Mouse (Mus musculus): ENCODE results near the gene Aldh3b1. TPM values are rescaled to one million over a fixed set of nuclear protein-coding genes. Genes with fewer than 3 reads are reported as not detected.
A peak's percentile ranks its signal among the peaks of the same experiment; 100 is the strongest.

Aldh3b1 gene
- polyA plus RNA-seq, 1 experiment from 2014 or later = 2.1 TPM

GRCm38 (mm10) chr19:3931716-3932115 lies 2.1 kb upstream of the Aldh3b1 start:
- H3K27ac ChIP-seq (ENCODE audit: low read depth, low read length) = no peak overlapping the region
- no peak overlapping the region for H3K9ac ChIP-seq (replicated peaks; ENCODE audit: low read depth, low read length)
- no peak overlapping the region for H3K4me3 ChIP-seq (ENCODE audit: low read depth, low read length)
- ATAC-seq (ENCODE audit: low read depth) = no peak
- H3K36me3 ChIP-seq (ENCODE audit: control insufficient read depth, insufficient read depth, low read length) = no peaks in the 10 kb centered on the region
- H3K27me3 ChIP-seq (ENCODE audit: control insufficient read depth, insufficient read depth, low read length) = 0 out of 2 replicates have a peak, but pooled peaks cover 2% of the 10 kb centered on the region
- H3K4me2 ChIP-seq (ENCODE audit: low read depth, low read length) = no peak overlapping the region
- H3K4me1 ChIP-seq (ENCODE audit: control insufficient read depth, insufficient read depth, low read length) = no peaks in the 10 kb centered on the region
- WGBS = 87% methylated on average over 9 of the region's 9 CpGs
- H3K9me3 ChIP-seq (ENCODE audit: control insufficient read depth, low read length) = no peaks in the 10 kb centered on the region

- 0 out of 2 replicates have a peak, but pooled peaks cover 1% of the 10 kb centered on the region for H3K27me3 ChIP-seq (ENCODE audit: control insufficient read depth, insufficient read depth, low read length)
- H3K4me3 ChIP-seq (ENCODE audit: low read depth, low read length) = no peak overlapping the region
- H3K9ac ChIP-seq (replicated peaks; ENCODE audit: low read depth, low read length) = 0 out of 2 replicates have a peak overlapping the region, but pooled peaks have one; percentile 16
- peak overlapping the region; percentile 12; the same call in 1 of the 2 replicates for H3K27ac ChIP-seq (ENCODE audit: low read depth, low read length)
- no peaks in the 10 kb centered on the region for H3K9me3 ChIP-seq (ENCODE audit: control insufficient read depth, low read length)
- no peaks in the 10 kb centered on the region for H3K4me1 ChIP-seq (ENCODE audit: control insufficient read depth, insufficient read depth, low read length)
- H3K4me2 ChIP-seq (ENCODE audit: low read depth, low read length) = no peak overlapping the region
- WGBS = 64% methylated on average over 21 of the region's 21 CpGs
- H3K36me3 ChIP-seq (ENCODE audit: control insufficient read depth, insufficient read depth, low read length) = no peaks in the 10 kb centered on the region
- no peak for ATAC-seq (ENCODE audit: low read depth)
These were observed 852 bp upstream of the Aldh3b1 start for GRCm38 (mm10) chr19:3930262-3931057.

DNA sequence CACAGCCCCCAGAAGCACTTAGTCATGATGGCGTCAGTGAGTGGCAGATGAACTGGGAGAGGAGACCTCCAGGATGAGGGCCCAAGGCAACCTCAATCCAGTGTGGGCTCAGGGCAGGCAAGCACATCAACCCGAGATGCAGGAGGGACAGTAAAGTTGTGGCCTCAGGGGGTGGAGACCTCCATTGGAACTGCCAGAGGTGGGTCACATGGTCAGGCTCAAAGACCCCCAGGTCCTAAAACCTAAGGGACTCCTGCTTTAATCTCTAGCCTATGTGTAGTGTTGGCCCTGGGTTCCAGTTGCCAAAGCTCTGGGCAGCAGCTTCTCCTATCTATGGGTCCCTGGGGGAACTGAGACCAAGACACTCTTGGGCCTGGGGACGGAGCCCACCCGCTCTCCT lies 829 bp downstream of the Aldh3b1 start:
- H3K4me1 ChIP-seq (ENCODE audit: control insufficient read depth, insufficient read depth, low read length) = no peaks in the 10 kb centered on the region
- peak overlapping the region; percentile 29; the same call in 1 of the 2 replicates for H3K27ac ChIP-seq (ENCODE audit: low read depth, low read length)
- WGBS = 76% methylated on average over 4 of the region's 4 CpGs
- no peaks in the 10 kb centered on the region for H3K9me3 ChIP-seq (ENCODE audit: control insufficient read depth, low read length)
- no peak overlapping the region for H3K4me2 ChIP-seq (ENCODE audit: low read depth, low read length)
- peak; percentile 7; the same call in 1 of the 2 replicates for ATAC-seq (ENCODE audit: low read depth)
- H3K4me3 ChIP-seq (ENCODE audit: low read depth, low read length) = no peak overlapping the region
- H3K36me3 ChIP-seq (ENCODE audit: control insufficient read depth, insufficient read depth, low read length) = no peaks in the 10 kb centered on the region
- H3K9ac ChIP-seq (replicated peaks; ENCODE audit: low read depth, low read length) = no peak overlapping the region
- H3K27me3 ChIP-seq (ENCODE audit: control insufficient read depth, insufficient read depth, low read length) = no peaks in the 10 kb centered on the region

- H3K9me3 ChIP-seq (ENCODE audit: control insufficient read depth, low read length) = no peaks in the 10 kb centered on the region
- H3K4me3 ChIP-seq (ENCODE audit: low read depth, low read length) = no peak overlapping the region
- WGBS = 86% methylated on average over 4 of the region's 4 CpGs
- no peaks in the 10 kb centered on the region for H3K4me1 ChIP-seq (ENCODE audit: control insufficient read depth, insufficient read depth, low read length)
- no peaks in the 10 kb centered on the region for H3K27me3 ChIP-seq (ENCODE audit: control insufficient read depth, insufficient read depth, low read length)
- H3K36me3 ChIP-seq (ENCODE audit: control insufficient read depth, insufficient read depth, low read length) = no peaks in the 10 kb centered on the region
- no peak overlapping the region for H3K9ac ChIP-seq (replicated peaks; ENCODE audit: low read depth, low read length)
- no peak for ATAC-seq (ENCODE audit: low read depth)
- H3K27ac ChIP-seq (ENCODE audit: low read depth, low read length) = no peak overlapping the region
- no peak overlapping the region for H3K4me2 ChIP-seq (ENCODE audit: low read depth, low read length)
These were observed 1.6 kb downstream of the Aldh3b1 start for GRCm38 (mm10) chr19:3927989-3928388.

DNA sequence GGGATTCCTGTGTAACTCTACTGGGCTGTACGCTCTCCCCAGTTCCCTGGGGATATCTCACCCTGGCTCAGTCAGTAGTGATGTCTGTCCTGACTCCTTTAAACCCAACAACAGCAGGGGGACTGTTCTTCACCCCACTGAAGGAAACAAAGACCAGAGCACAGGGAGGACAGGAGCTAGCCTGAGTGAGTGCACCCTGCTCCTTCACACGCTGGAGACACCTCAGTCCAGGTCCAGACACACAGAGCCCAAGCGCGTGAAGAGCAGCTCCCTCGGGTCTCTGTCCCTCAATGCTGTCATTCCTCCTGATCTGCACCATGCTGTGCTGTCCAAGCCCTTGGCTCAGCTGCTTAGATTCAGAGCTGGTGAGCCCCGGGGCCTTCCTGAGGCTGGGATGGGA lies 2.9 kb downstream of the Aldh3b1 start:
- Histone ChIP-seq H3K27ac (ENCODE audit: low read depth, low read length) (no peak overlapping the region), H3K36me3 (ENCODE audit: control insufficient read depth, insufficient read depth, low read length) (no peaks in the 10 kb centered on the region), H3K27me3 (ENCODE audit: control insufficient read depth, insufficient read depth, low read length) (no peaks in the 10 kb centered on the region), H3K9ac (replicated peaks; ENCODE audit: low read depth, low read length) (no peak overlapping the region), H3K4me3 (ENCODE audit: low read depth, low read length) (no peak overlapping the region), H3K4me2 (ENCODE audit: low read depth, low read length) (no peak overlapping the region), H3K9me3 (ENCODE audit: control insufficient read depth, low read length) (no peaks in the 10 kb centered on the region), H3K4me1 (ENCODE audit: control insufficient read depth, insufficient read depth, low read length) (no peaks in the 10 kb centered on the region)
- ATAC-seq (ENCODE audit: low read depth) = no peak
- 73% methylated on average over 6 of the region's 6 CpGs for WGBS

DNA sequence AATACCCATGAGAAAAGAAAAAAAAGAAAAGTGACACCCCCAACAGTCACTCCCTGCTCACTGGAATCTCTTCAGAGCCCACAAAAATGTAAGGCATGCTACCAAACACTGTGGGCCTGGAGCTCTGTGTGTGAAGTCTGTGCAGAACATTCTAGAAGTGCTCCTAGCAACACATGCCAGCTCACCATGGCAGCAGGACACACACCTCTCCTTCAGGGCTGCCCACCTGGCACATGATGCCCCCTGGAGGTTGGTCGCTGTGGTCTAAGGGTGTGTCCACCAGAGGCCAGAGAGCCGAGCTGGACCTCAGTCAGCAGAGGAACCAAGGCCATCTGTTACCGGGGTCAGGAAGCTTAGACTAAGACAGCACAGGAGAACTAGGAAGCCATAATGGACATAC lies 3.3 kb downstream of the Aldh3b1 start:
- ATAC-seq (ENCODE audit: low read depth) = no peak
- Histone ChIP-seq H3K9me3 (ENCODE audit: control insufficient read depth, low read length) (no peaks in the 10 kb centered on the region), H3K4me3 (ENCODE audit: low read depth, low read length) (no peak overlapping the region), H3K27ac (ENCODE audit: low read depth, low read length) (no peak overlapping the region), H3K4me1 (ENCODE audit: control insufficient read depth, insufficient read depth, low read length) (no peaks in the 10 kb centered on the region), H3K27me3 (ENCODE audit: control insufficient read depth, insufficient read depth, low read length) (no peaks in the 10 kb centered on the region), H3K4me2 (ENCODE audit: low read depth, low read length) (no peak overlapping the region), H3K36me3 (ENCODE audit: control insufficient read depth, insufficient read depth, low read length) (no peaks in the 10 kb centered on the region), H3K9ac (replicated peaks; ENCODE audit: low read depth, low read length) (no peak overlapping the region)
- 79% methylated on average over 3 of the region's 3 CpGs for WGBS

- no peak for ATAC-seq (ENCODE audit: low read depth)
- WGBS = 85% methylated on average over 6 of the region's 6 CpGs
These were observed 3.7 kb downstream of the Aldh3b1 start for GRCm38 (mm10) chr19:3925859-3926258.

DNA sequence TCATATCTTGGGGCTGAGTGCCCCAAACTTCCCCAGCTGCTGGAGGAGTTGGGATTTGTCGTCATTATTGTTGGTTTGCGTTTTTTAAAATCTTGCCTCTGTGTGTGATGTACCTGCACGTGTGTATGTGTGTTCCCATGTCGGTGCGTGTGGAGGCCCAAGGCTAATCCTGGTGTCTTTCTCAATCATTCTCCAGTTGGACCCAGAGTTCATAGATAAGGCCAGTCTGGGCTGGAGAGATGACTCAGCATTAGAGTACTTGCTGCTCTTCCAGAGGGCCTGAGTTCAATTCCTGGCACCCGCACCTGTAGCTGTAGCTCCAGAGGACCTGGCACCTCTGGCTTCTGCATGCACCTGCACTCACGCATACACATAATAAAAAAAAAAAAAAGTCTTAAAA lies 4.7 kb downstream of the Aldh3b1 start:
- H3K27me3 ChIP-seq (ENCODE audit: control insufficient read depth, insufficient read depth, low read length) = no peaks in the 10 kb centered on the region
- no peak overlapping the region for H3K27ac ChIP-seq (ENCODE audit: low read depth, low read length)
- no peaks in the 10 kb centered on the region for H3K9me3 ChIP-seq (ENCODE audit: control insufficient read depth, low read length)
- no peak overlapping the region for H3K4me3 ChIP-seq (ENCODE audit: low read depth, low read length)
- 96% methylated on average over 7 of the region's 7 CpGs for WGBS
- no peak overlapping the region for H3K4me2 ChIP-seq (ENCODE audit: low read depth, low read length)
- H3K4me1 ChIP-seq (ENCODE audit: control insufficient read depth, insufficient read depth, low read length) = no peaks in the 10 kb centered on the region
- no peak for ATAC-seq (ENCODE audit: low read depth)
- no peak overlapping the region for H3K9ac ChIP-seq (replicated peaks; ENCODE audit: low read depth, low read length)
- no peaks in the 10 kb centered on the region for H3K36me3 ChIP-seq (ENCODE audit: control insufficient read depth, insufficient read depth, low read length)

More at GRCm38 (mm10) chr19:3925859-3926258, 3.7 kb downstream of the Aldh3b1 start:
- Histone ChIP-seq H3K9me3 (ENCODE audit: control insufficient read depth, low read length) (no peaks in the 10 kb centered on the region), H3K27ac (ENCODE audit: low read depth, low read length) (no peak overlapping the region), H3K4me3 (ENCODE audit: low read depth, low read length) (no peak overlapping the region), H3K9ac (replicated peaks; ENCODE audit: low read depth, low read length) (no peak overlapping the region), H3K27me3 (ENCODE audit: control insufficient read depth, insufficient read depth, low read length) (no peaks in the 10 kb centered on the region), H3K4me2 (ENCODE audit: low read depth, low read length) (no peak overlapping the region), H3K4me1 (ENCODE audit: control insufficient read depth, insufficient read depth, low read length) (no peaks in the 10 kb centered on the region), H3K36me3 (ENCODE audit: control insufficient read depth, insufficient read depth, low read length) (no peaks in the 10 kb centered on the region)

DNA sequence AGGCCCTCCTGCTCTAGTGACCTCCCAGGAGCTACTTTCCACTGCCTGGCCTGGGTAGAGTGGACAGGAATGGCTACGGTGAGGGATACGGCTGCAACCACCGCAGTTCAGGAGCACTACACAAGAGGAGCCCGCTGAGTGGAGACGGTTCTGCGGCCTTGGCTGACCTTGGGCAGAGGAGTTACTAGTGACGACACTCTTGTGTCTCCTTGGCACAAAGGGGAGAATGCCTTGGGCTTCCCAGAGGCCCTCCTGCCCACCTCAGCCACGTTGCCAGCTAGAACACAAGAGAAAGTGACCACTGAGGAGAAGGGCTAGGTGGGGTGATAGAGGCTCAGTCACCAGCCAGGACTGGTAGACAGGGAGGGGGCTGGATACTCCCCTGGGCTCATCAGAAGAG lies 5.4 kb downstream of the Aldh3b1 start:
- H3K9me3 ChIP-seq (ENCODE audit: control insufficient read depth, low read length) = no peaks in the 10 kb centered on the region
- H3K27ac ChIP-seq (ENCODE audit: low read depth, low read length) = no peak overlapping the region
- no peaks in the 10 kb centered on the region for H3K27me3 ChIP-seq (ENCODE audit: control insufficient read depth, insufficient read depth, low read length)
- no peak for ATAC-seq (ENCODE audit: low read depth)
- H3K4me2 ChIP-seq (ENCODE audit: low read depth, low read length) = no peak overlapping the region
- H3K9ac ChIP-seq (replicated peaks; ENCODE audit: low read depth, low read length) = no peak overlapping the region
- no peak overlapping the region for H3K4me3 ChIP-seq (ENCODE audit: low read depth, low read length)
- no peaks in the 10 kb centered on the region for H3K36me3 ChIP-seq (ENCODE audit: control insufficient read depth, insufficient read depth, low read length)
- no peaks in the 10 kb centered on the region for H3K4me1 ChIP-seq (ENCODE audit: control insufficient read depth, insufficient read depth, low read length)
- WGBS = 82% methylated on average over 8 of the region's 8 CpGs

Measured in neural tube, embryonic 14.5 days (tissue).